Mouse (Mus musculus) midbrain, embryonic 14.5 days (tissue): Measurements from ENCODE around the gene Ruvbl2. TPM values are rescaled to one million over a fixed set of nuclear protein-coding genes. Genes with fewer than 3 reads are reported as not detected.

Source experiments
- ATAC-seq: fragments of 200-750 bp; cut with Nextera tagmentation; 2 replicates; pipeline ENCODE4 v1.8.0; 2017; ENCODE audit warnings: moderate number of reproducible peaks, moderate library complexity; ENCODE audit not compliant: low FRiP score, low TSS enrichment
- DNase-seq: peaks from one replicate; pipeline ENCODE4 v3.0.0-alpha.2; 2015
- H3K27ac ChIP-seq: fragments of 300-500 bp; sonication (generic); replicated peaks from 2 replicates; pipeline ENCODE4 v1.5.1; 2014; ENCODE audit warnings: mild to moderate bottlenecking, low read depth, low read length, moderate library complexity
- H3K27me3 ChIP-seq: fragments of 300-500 bp; sonication (generic); 2 replicates; pipeline ENCODE4 v1.6.1; 2014; ENCODE audit warnings: low read length, control low read depth, mixed read lengths; ENCODE audit not compliant: control insufficient read depth, insufficient read depth
- H3K36me3 ChIP-seq: fragments of 300-500 bp; sonication (generic); 2 replicates; pipeline ENCODE4 v1.6.1; 2014; ENCODE audit warnings: low read length, control low read depth; ENCODE audit not compliant: control insufficient read depth, insufficient read depth
- H3K4me1 ChIP-seq: fragments of 300-500 bp; sonication (generic); 2 replicates; pipeline ENCODE4 v1.6.1; 2014; ENCODE audit warnings: mild to moderate bottlenecking, antibody characterized with exemption, low read length, control low read depth; ENCODE audit not compliant: control insufficient read depth, insufficient read depth
- H3K4me2 ChIP-seq: fragments of 300-500 bp; sonication (generic); 2 replicates; pipeline ENCODE4 v1.6.1; 2014; ENCODE audit warnings: mild to moderate bottlenecking, low read length, moderate library complexity
- H3K4me3 ChIP-seq: fragments of 300-500 bp; sonication (generic); replicated peaks from 2 replicates; pipeline ENCODE4 v1.5.1; 2014; ENCODE audit warnings: low read depth, low read length
- H3K9ac ChIP-seq: fragments of 300-500 bp; sonication (generic); replicated peaks from 2 replicates; pipeline ENCODE4 v1.6.1; 2014; ENCODE audit warnings: mild to moderate bottlenecking, low read length, moderate library complexity
- H3K9me3 ChIP-seq: fragments of 300-500 bp; sonication (generic); 2 replicates; pipeline ENCODE4 v1.6.1; 2016; ENCODE audit warnings: low read length, control low read depth, mixed read lengths; ENCODE audit not compliant: control insufficient read depth
- WGBS: fragments of 180-500 bp; shearing (Covaris S2); extraction: QIAGEN DNeasy Blood & Tissue Kit; methylation state at CpG from one replicate; pipeline ENCODE4 v1.1.7; 2014; 5-methylcytosine and 5-hydroxymethylcytosine counted together
- polyA plus RNA-seq: library from polyadenylated mRNA; unstranded; fragments of >200 nt; fragmentation: Nextera tagmentation; extraction: Ambion mirVana; gene quantifications from 2 replicates; pipeline ENCODE4 v1.2.1, GENCODE M21; 2014

The Ruvbl2 gene
- polyA plus RNA-seq, 1 experiment from 2014 or later, result 110 TPM

GRCm38 (mm10) chr7:45413113-45413863, 24.6 kb downstream of the Ruvbl2 start, which contains the start of gene Ntf5:
Gene Ntf5 (plus strand): TSS chr7:45413695.
- Histone ChIP-seq H3K36me3 (no peaks in the 10 kb centered on the region), H3K9ac (peak within 1 kb of the TSS; percentile 51), H3K4me3 (peak within 1 kb of the TSS; percentile 43), H3K27ac (no peak within 1 kb of the TSS), H3K4me2 (peak within 1 kb of the TSS; percentile 84), H3K4me1 (peaks cover 3% of the 10 kb centered on the region; the same call in 1 of the 2 replicates), H3K27me3 (peaks cover 95% of the 10 kb centered on the region), H3K9me3 (no peaks in the 10 kb centered on the region)
- DNase-seq (peak; percentile 66), ATAC-seq (no peak; the same call in 1 of the 2 replicates)
- 3% methylated on average over 35 of the region's 45 CpGs for WGBS

- H3K4me2 ChIP-seq, result no peak overlapping the region
- H3K9me3 ChIP-seq, result no peaks in the 10 kb centered on the region
- no peaks in the 10 kb centered on the region for H3K36me3 ChIP-seq
- ATAC-seq (no peak), DNase-seq (no peak)
- peaks cover 3% of the 10 kb centered on the region; the same call in 1 of the 2 replicates for H3K4me1 ChIP-seq
- 93% methylated on average over 2 of the region's 2 CpGs for WGBS
- no peak overlapping the region for H3K9ac ChIP-seq
- no peak overlapping the region for H3K27ac ChIP-seq
- H3K27me3 ChIP-seq, result peaks cover 96% of the 10 kb centered on the region
- no peak overlapping the region for H3K4me3 ChIP-seq
Measured at GRCm38 (mm10) chr7:45412421-45412820, 25.5 kb downstream of the Ruvbl2 start.

GRCm38 (mm10) chr7:45409497-45410163, 28.3 kb downstream of the Ruvbl2 start:
- DNase-seq (no peak), ATAC-seq (no peak)
- Histone ChIP-seq H3K36me3 (no peaks in the 10 kb centered on the region), H3K27ac (no peak overlapping the region), H3K4me2 (no peak overlapping the region), H3K4me1 (peaks cover 3% of the 10 kb centered on the region; the same call in 1 of the 2 replicates), H3K27me3 (peaks cover 95% of the 10 kb centered on the region), H3K9me3 (no peaks in the 10 kb centered on the region), H3K4me3 (no peak overlapping the region), H3K9ac (no peak overlapping the region)
- 88% methylated on average over 8 of the region's 8 CpGs for WGBS

- ATAC-seq (no peak), DNase-seq (no peak)
- Histone ChIP-seq H3K9me3 (no peaks in the 10 kb centered on the region), H3K4me3 (no peak overlapping the region), H3K27ac (no peak overlapping the region), H3K36me3 (no peaks in the 10 kb centered on the region), H3K4me1 (peaks cover 3% of the 10 kb centered on the region; the same call in 1 of the 2 replicates), H3K4me2 (no peak overlapping the region), H3K27me3 (peaks cover 88% of the 10 kb centered on the region), H3K9ac (no peak overlapping the region)
- 91% methylated on average over 17 of the region's 17 CpGs for WGBS
Measured at GRCm38 (mm10) chr7:45408949-45409348, 28.9 kb downstream of the Ruvbl2 start.

- no peaks in the 10 kb centered on the region for H3K4me1 ChIP-seq
- H3K9ac ChIP-seq, result no peak overlapping the region
- H3K9me3 ChIP-seq, result no peaks in the 10 kb centered on the region
- no peak for ATAC-seq
- H3K4me2 ChIP-seq, result no peak overlapping the region
- no peaks in the 10 kb centered on the region for H3K36me3 ChIP-seq
- H3K27ac ChIP-seq, result no peak overlapping the region
- 75% methylated on average over 7 of the region's 7 CpGs for WGBS
- DNase-seq, result no peak
- H3K27me3 ChIP-seq, result peaks cover 82% of the 10 kb centered on the region
- no peak overlapping the region for H3K4me3 ChIP-seq
Measured at GRCm38 (mm10) chr7:45408351-45408750, 29.5 kb downstream of the Ruvbl2 start.

- 80% methylated on average over 10 of the region's 10 CpGs for WGBS
- H3K9ac ChIP-seq, result no peak overlapping the region
- DNase-seq, result no peak
- no peaks in the 10 kb centered on the region for H3K4me1 ChIP-seq
- peaks cover 77% of the 10 kb centered on the region for H3K27me3 ChIP-seq
- no peak for ATAC-seq
- no peak overlapping the region for H3K4me3 ChIP-seq
- no peak overlapping the region for H3K27ac ChIP-seq
- no peaks in the 10 kb centered on the region for H3K9me3 ChIP-seq
- H3K4me2 ChIP-seq, result no peak overlapping the region
- H3K36me3 ChIP-seq, result no peaks in the 10 kb centered on the region
Measured at GRCm38 (mm10) chr7:45407836-45408235, 30.1 kb downstream of the Ruvbl2 start.

- ATAC-seq (no peak), DNase-seq (peak; percentile 25)
- Histone ChIP-seq H3K9ac (no peak overlapping the region; the same call in 1 of the 2 replicates), H3K4me3 (peak overlapping the region; percentile 26), H3K27ac (no peak overlapping the region), H3K4me2 (peak overlapping the region; percentile 43), H3K27me3 (peaks cover 66% of the 10 kb centered on the region), H3K36me3 (no peaks in the 10 kb centered on the region), H3K4me1 (no peaks in the 10 kb centered on the region), H3K9me3 (no peaks in the 10 kb centered on the region)
- WGBS, result 2% methylated on average over 114 of the region's 114 CpGs
Measured at GRCm38 (mm10) chr7:45406157-45407156, 31.4 kb downstream of the Ruvbl2 start.
